Mouse (Mus musculus) hindbrain, embryonic 13.5 days (tissue): ENCODE results near the gene Gm973. TPM values are rescaled to one million over a fixed set of nuclear protein-coding genes. Genes with fewer than 3 reads are reported as not detected.

Experiments
- polyA plus RNA-seq: library from polyadenylated mRNA; unstranded; fragments of >200 nt; fragmentation: Nextera tagmentation; extraction: Ambion mirVana; gene quantifications from 2 replicates; pipeline ENCODE4 v1.2.1, GENCODE M21; 2015

Gm973 gene
- polyA plus RNA-seq, 1 experiment from 2014 or later = 8.6 TPM

Other genes with a start within 250 kb of the Gm973 start
- gene Fzd7, start 33.8 kb upstream of the Gm973 start, polyA plus RNA-seq = 3.3 and 3.6 TPM in 2 replicates
- gene Sumo1, start 154.6 kb downstream of the Gm973 start, polyA plus RNA-seq = 410 and 416 TPM in 2 replicates
- gene Nop58, start 168.7 kb downstream of the Gm973 start, polyA plus RNA-seq = 168 and 175 TPM in 2 replicates
- 11.7 and 12.1 TPM in 2 replicates for gene Bmpr2, start 247.1 kb downstream of the Gm973 start, polyA plus RNA-seq